Mouse (Mus musculus) layer of hippocampus, adult 2 months (tissue): ENCODE measurements around the gene Hnf1a. TPM values are rescaled to one million over a fixed set of nuclear protein-coding genes. Genes with fewer than 3 reads are reported as not detected.

Source experiments
- DNase-seq, 2 experiments: peaks; one replicate each; pipeline ENCODE4 v3.0.0; 2022; ENCODE audit warnings: low spot score in 2 of 2
- H3K27ac ChIP-seq: fragments of 200-600 bp; 2 replicates; pipeline ENCODE4 v1.8.1; 2022
- H3K4me3 ChIP-seq: fragments of 200-600 bp; 2 replicates; pipeline ENCODE4 v1.8.1; 2022; ENCODE audit warnings: mild to moderate bottlenecking
- CTCF ChIP-seq: fragments of 200-600 bp; conservative IDR thresholded peaks from 2 replicates; pipeline ENCODE4 v1.8.1; 2022; ENCODE audit warnings: antibody characterized with exemption, mild to moderate bottlenecking, moderate library complexity
- total RNA-seq, 2 experiments: library from RNA; stranded (reverse); gene quantifications; 2 replicates each; pipeline ENCODE4 v1.2.3; 2021

Hnf1a gene
- total RNA-seq, 2 experiments from 2014 or later: not detected

GRCm38 (mm10) chr5:114973131-114973530 is 2.2 kb upstream of the Hnf1a start:
- Histone ChIP-seq H3K27ac (no peak overlapping the region), H3K4me3 (no peak overlapping the region)
- DNase-seq: no peak
- no peak for TF ChIP-seq CTCF

GRCm38 (mm10) chr5:114972201-114972600 is 1.3 kb upstream of the Hnf1a start:
- Histone ChIP-seq H3K4me3 (no peak overlapping the region), H3K27ac (no peak overlapping the region)
- TF ChIP-seq CTCF: no peak
- no peak for DNase-seq

- no peak for DNase-seq
- Histone ChIP-seq H3K27ac (no peak overlapping the region), H3K4me3 (no peak overlapping the region)
- TF ChIP-seq CTCF: no peak
Measured at GRCm38 (mm10) chr5:114969609-114970215, 1.2 kb downstream of the Hnf1a start.

- no peak for DNase-seq
- no peak for TF ChIP-seq CTCF
Measured at GRCm38 (mm10) chr5:114969064-114969463, 1.8 kb downstream of the Hnf1a start.

GRCm38 (mm10) chr5:114968651-114969050 is 2.2 kb downstream of the Hnf1a start:
- TF ChIP-seq CTCF: no peak
- Histone ChIP-seq H3K27ac (no peak overlapping the region), H3K4me3 (no peak overlapping the region)
- DNase-seq: no peak

More at GRCm38 (mm10) chr5:114969064-114969463, 1.8 kb downstream of the Hnf1a start:
- Histone ChIP-seq H3K4me3 (no peak overlapping the region), H3K27ac (no peak overlapping the region)

- TF ChIP-seq CTCF: no peak
- DNase-seq: no peak
- Histone ChIP-seq H3K4me3 (no peak overlapping the region), H3K27ac (no peak overlapping the region)
Measured at GRCm38 (mm10) chr5:114967523-114968268, 3.2 kb downstream of the Hnf1a start.

GRCm38 (mm10) chr5:114964967-114965898 is 5.7 kb downstream of the Hnf1a start:
- no peak overlapping the region for H3K4me3 ChIP-seq
- no peak for DNase-seq

GRCm38 (mm10) chr5:114964315-114964966 is 6.5 kb downstream of the Hnf1a start:
- Histone ChIP-seq H3K27ac (no peak overlapping the region), H3K4me3 (no peak overlapping the region)
- DNase-seq: no peak
- no peak for TF ChIP-seq CTCF

More at GRCm38 (mm10) chr5:114964967-114965898, 5.7 kb downstream of the Hnf1a start:
- no peak overlapping the region for H3K27ac ChIP-seq
- no peak for TF ChIP-seq CTCF

GRCm38 (mm10) chr5:114961590-114962360 is 9.1 kb downstream of the Hnf1a start:
- no peak for DNase-seq
- TF ChIP-seq CTCF: no peak

GRCm38 (mm10) chr5:114958069-114958468 is 12.8 kb downstream of the Hnf1a start:
- Histone ChIP-seq H3K4me3 (no peak overlapping the region), H3K27ac (no peak overlapping the region)
- no peak for TF ChIP-seq CTCF
- no peak for DNase-seq

More at GRCm38 (mm10) chr5:114961590-114962360, 9.1 kb downstream of the Hnf1a start:
- Histone ChIP-seq H3K4me3 (no peak overlapping the region), H3K27ac (no peak overlapping the region)

GRCm38 (mm10) chr5:114953326-114953725 is 17.6 kb downstream of the Hnf1a start:
- no peak for TF ChIP-seq CTCF
- Histone ChIP-seq H3K4me3 (no peak overlapping the region), H3K27ac (no peak overlapping the region)
- no peak for DNase-seq
